Mouse (Mus musculus): Measurements from ENCODE around the gene Lrch2. TPM values are rescaled to one million over a fixed set of nuclear protein-coding genes. Genes with fewer than 3 reads are reported as not detected.
"Not testable (repeated sequence)": the region's sequence is repeated elsewhere in the genome, so short reads cannot be mapped to it uniquely, and the experiment has no call there.

Gene Lrch2
- 3.5 and 4.2 TPM in 2 replicates for polyA plus RNA-seq (2015; fragmentation: Nextera tagmentation; extraction: Ambion mirVana)

DNA sequence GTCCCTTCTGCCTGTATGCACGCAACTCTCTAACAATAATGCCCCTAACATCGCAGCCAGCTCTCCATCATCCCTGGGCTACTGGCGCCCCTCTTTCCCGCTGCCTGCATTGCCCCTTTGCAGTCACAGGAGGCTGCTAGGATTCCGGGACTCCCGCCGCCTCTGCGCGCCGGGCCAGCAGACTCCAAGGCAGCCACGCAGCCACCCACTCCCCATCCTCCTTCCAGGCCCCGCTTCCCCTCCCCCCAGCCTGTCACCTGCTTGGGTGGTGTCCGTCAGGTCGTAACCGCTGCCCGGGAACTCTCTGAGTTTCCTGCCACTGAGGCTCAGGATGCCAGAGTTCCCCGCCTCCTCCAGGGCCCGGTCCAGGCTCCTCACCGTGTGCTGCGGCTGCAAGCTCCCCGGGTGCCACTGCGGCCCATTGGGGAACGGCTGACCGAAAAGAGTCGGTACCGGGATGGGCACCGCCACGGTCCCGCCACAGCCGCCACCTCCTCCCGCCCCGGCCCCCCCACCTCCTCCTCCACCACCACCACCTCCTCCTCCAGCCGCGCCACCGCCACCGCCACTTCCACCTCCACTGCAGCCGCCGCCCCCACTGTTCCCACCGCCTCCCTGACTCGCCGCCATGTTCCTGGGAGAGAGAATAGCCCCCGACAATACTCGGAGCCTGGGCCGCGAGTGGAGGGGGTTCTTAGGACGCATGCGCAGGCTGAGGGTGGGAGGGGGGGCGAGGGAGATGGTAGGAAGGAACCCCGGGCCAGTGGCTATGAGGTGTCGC, at the start of gene Lrch2:
TSS of gene Lrch2 (minus strand) at position 661 of the 781 bp plus-strand sequence.
- Histone ChIP-seq H3K27me3 (no peaks in the 10 kb centered on the region), H3K36me3 (no peaks in the 10 kb centered on the region), H3K4me3 (replicated peaks) (peak within 1 kb of the TSS; percentile 55), H3K4me2 (replicated peaks) (peak within 1 kb of the TSS; percentile 44), H3K9ac (peak within 1 kb of the TSS; percentile 21; the same call in 1 of the 2 replicates), H3K9me3 (replicated peaks) (no peaks in the 10 kb centered on the region), H3K27ac (replicated peaks) (peak within 1 kb of the TSS; percentile 74), H3K4me1 (no peaks in the 10 kb centered on the region)
- peak; percentile 80 for ATAC-seq (ENCODE audit: insufficient number of reproducible peaks, low FRiP score, low TSS enrichment, low read depth)
- WGBS = 13% methylated on average over 41 of the region's 50 CpGs

DNA sequence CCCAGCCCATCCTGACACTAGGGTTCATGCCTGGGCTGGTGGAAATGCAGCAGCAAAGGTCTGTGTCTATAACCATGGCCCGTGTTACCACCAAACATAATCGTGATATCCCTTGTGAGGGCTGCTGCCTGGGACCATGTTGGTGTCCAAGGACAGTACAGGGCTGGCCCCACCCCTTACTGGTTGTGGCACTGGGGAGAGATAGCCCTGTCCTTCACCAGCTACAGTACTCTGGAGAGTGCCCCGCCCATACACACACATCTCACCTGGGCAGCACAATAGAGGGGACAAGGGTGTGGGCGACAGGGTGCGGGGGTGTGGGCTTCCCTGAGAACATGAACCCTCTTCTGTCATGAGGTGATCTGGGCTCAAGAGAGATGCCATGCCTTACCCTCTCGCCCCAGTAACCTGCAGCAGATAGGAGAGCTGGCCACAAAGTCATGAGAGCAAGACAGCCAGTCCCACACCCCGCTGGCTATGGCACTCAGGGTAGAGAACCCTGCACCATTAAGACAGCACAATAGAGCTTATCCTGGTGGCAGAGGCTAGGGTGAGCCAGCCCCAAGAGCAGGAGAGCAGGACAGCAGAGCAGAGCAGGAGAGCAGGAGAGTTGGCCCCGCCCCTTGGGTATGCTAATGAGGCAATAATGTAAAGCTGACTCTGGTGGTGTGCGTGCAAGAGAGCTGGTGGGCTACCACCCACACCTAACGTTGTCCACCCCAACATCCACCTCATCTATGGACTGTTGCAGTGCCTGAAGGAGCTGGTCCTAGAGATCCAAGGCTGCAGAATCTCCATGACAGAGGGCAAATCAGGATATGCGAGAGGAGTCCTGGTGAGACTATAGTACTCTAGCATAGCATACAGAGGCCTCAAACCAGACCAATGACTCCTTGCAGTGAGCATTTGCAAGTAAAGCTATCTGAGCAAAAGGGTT, 12.7 kb downstream of the Lrch2 start:
- no peak for ATAC-seq (ENCODE audit: insufficient number of reproducible peaks, low FRiP score, low TSS enrichment, low read depth)
- Histone ChIP-seq H3K9ac (no peak overlapping the region), H3K4me2 (replicated peaks) (no peak overlapping the region), H3K4me3 (replicated peaks) (no peak overlapping the region), H3K27me3 (no peaks in the 10 kb centered on the region), H3K36me3 (no peaks in the 10 kb centered on the region), H3K4me1 (no peaks in the 10 kb centered on the region), H3K9me3 (replicated peaks) (no peaks in the 10 kb centered on the region), H3K27ac (replicated peaks) (no peak overlapping the region)
- 68% methylated on average over 11 of the region's 11 CpGs for WGBS

GRCm38 (mm10) chrX:147538377-147538776, 15.5 kb downstream of the Lrch2 start:
- Histone ChIP-seq H3K27me3 (no peaks in the 10 kb centered on the region), H3K36me3 (no peaks in the 10 kb centered on the region), H3K9ac (no peak overlapping the region), H3K27ac (replicated peaks) (no peak overlapping the region), H3K4me1 (no peaks in the 10 kb centered on the region), H3K9me3 (replicated peaks) (no peaks in the 10 kb centered on the region), H3K4me2 (replicated peaks) (no peak overlapping the region), H3K4me3 (replicated peaks) (no peak overlapping the region)
- ATAC-seq (ENCODE audit: insufficient number of reproducible peaks, low FRiP score, low TSS enrichment, low read depth) = no peak

- H3K9ac ChIP-seq; H3K4me1 ChIP-seq; H3K27me3 ChIP-seq; H3K27ac ChIP-seq (replicated peaks); H3K36me3 ChIP-seq; H3K4me3 ChIP-seq (replicated peaks); ATAC-seq (ENCODE audit: insufficient number of reproducible peaks, low FRiP score, low TSS enrichment, low read depth); H3K4me2 ChIP-seq (replicated peaks); H3K9me3 ChIP-seq (replicated peaks): not testable (repeated sequence)
- 77% methylated on average over 3 of the region's 3 CpGs for WGBS
Measured at GRCm38 (mm10) chrX:147537117-147537516, 16.8 kb downstream of the Lrch2 start.

- no peak overlapping the region for H3K4me2 ChIP-seq (replicated peaks)
- H3K9me3 ChIP-seq (replicated peaks) = no peaks in the 10 kb centered on the region
- 56% methylated on average over 2 of the region's 2 CpGs for WGBS
- no peaks in the 10 kb centered on the region for H3K27me3 ChIP-seq
- no peak overlapping the region for H3K4me3 ChIP-seq (replicated peaks)
- H3K36me3 ChIP-seq = no peaks in the 10 kb centered on the region
- no peaks in the 10 kb centered on the region for H3K4me1 ChIP-seq
- no peak for ATAC-seq (ENCODE audit: insufficient number of reproducible peaks, low FRiP score, low TSS enrichment, low read depth)
- no peak overlapping the region for H3K27ac ChIP-seq (replicated peaks)
- no peak overlapping the region for H3K9ac ChIP-seq
Measured at GRCm38 (mm10) chrX:147535616-147536015, 18.3 kb downstream of the Lrch2 start.

DNA sequence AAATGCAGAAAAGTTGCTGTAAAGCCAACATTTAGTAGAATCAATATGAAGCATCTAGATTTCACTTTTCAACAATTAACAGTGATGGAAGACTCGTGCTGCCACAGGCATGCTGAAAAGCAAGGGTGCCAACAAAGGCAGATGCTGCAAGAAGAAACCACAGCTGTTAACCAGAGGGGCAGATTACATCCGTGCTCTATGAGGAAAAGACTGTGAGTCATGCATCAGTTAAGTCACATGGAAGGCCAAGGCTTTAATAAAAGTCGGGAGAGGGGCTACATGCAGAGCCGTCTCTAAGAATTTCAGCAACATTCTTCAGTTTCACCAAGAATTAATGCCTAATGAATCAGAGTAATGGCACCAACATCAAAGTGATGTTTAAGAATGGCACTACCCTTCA, 22.2 kb downstream of the Lrch2 start:
- no peaks in the 10 kb centered on the region for H3K36me3 ChIP-seq
- H3K4me1 ChIP-seq = no peaks in the 10 kb centered on the region
- H3K9ac ChIP-seq = no peak overlapping the region
- no peaks in the 10 kb centered on the region for H3K9me3 ChIP-seq (replicated peaks)
- ATAC-seq (ENCODE audit: insufficient number of reproducible peaks, low FRiP score, low TSS enrichment, low read depth) = no peak
- WGBS = 27% methylated on average over 4 of the region's 4 CpGs
- no peaks in the 10 kb centered on the region for H3K27me3 ChIP-seq
- H3K27ac ChIP-seq (replicated peaks) = no peak overlapping the region
- no peak overlapping the region for H3K4me3 ChIP-seq (replicated peaks)
- no peak overlapping the region for H3K4me2 ChIP-seq (replicated peaks)

DNA sequence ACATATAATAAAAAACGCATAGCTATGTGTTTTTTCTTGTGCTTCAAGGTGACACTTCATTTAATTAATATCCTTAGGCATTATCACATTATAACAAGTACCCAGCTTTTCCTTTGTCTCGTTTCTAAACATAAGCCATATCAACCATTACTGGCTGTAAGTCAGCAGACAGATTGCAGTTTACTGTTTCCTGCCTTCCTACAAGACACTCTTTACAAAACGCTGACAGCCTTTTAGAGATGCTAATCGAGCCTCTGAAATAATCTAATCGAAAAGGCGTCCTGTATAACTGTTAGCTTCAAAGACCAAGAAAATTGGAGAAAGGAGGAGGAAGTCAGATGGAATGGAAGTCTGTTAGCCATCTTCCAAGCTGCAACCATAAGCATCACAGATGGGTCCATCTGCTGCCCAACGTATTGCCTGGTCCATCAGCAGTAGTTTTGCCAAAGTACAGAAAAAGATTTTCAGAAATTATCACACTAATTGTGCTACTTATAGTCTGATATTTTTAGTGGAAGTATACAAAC, 26.2 kb downstream of the Lrch2 start:
- no peak for ATAC-seq (ENCODE audit: insufficient number of reproducible peaks, low FRiP score, low TSS enrichment, low read depth)
- Histone ChIP-seq H3K4me3 (replicated peaks) (no peak overlapping the region), H3K27me3 (no peaks in the 10 kb centered on the region), H3K9ac (no peak overlapping the region), H3K27ac (replicated peaks) (no peak overlapping the region), H3K9me3 (replicated peaks) (no peaks in the 10 kb centered on the region), H3K4me1 (no peaks in the 10 kb centered on the region), H3K36me3 (no peaks in the 10 kb centered on the region), H3K4me2 (replicated peaks) (no peak overlapping the region)
- WGBS = 66% methylated on average over 7 of the region's 7 CpGs

DNA sequence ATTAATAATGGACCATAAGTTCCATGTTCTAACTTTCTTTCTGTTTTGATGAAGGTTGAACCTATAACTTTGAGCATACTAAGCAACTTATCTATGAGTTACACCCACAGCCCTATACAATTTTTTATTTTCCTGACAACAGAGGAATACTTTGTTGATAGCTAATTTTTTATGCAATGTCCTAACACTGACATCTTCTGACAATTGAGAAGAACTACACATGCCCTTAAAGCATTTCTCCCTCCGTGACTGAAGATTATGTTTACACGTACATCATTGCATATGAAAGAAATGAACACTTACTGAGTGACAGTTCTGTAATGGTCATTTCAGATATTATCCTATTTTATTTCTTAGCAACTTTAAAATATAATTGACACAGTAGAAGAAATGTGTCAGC, 64.3 kb downstream of the Lrch2 start:
- H3K4me3 ChIP-seq (replicated peaks) = no peak overlapping the region
- no peak for ATAC-seq (ENCODE audit: insufficient number of reproducible peaks, low FRiP score, low TSS enrichment, low read depth)
- WGBS = 52% methylated on average over 2 of the region's 2 CpGs
- H3K36me3 ChIP-seq = no peaks in the 10 kb centered on the region
- no peaks in the 10 kb centered on the region for H3K9me3 ChIP-seq (replicated peaks)
- H3K9ac ChIP-seq = no peak overlapping the region
- no peak overlapping the region for H3K27ac ChIP-seq (replicated peaks)
- H3K27me3 ChIP-seq = no peaks in the 10 kb centered on the region
- no peak overlapping the region for H3K4me2 ChIP-seq (replicated peaks)
- no peaks in the 10 kb centered on the region for H3K4me1 ChIP-seq

DNA sequence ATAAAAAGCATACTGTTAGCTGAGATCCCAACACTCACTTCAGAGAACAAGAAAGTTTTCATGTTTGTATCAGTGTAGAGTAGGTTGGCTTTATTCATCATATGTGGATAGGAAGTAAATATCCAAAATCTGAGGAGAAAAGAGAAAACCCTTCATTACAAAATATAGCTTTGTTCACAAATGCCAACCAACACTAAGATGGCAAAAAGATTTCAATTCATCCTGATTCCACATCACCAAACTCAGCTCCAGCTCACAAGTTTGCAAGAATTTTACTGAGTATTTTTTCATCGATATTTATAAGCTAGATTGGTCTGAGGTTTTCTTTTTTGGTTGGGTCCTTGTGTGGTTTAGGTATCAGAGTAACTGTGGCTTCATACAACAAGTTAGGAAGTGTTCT, 100.3 kb downstream of the Lrch2 start, which contains the start of gene Vmn1r239-ps:
TSS of gene Vmn1r239-ps (minus strand) at position 101 of the 400 bp plus-strand sequence.
- H3K4me2 ChIP-seq (replicated peaks); H3K27ac ChIP-seq (replicated peaks); H3K9me3 ChIP-seq (replicated peaks); H3K36me3 ChIP-seq; H3K9ac ChIP-seq; ATAC-seq (ENCODE audit: insufficient number of reproducible peaks, low FRiP score, low TSS enrichment, low read depth); H3K4me1 ChIP-seq; H3K4me3 ChIP-seq (replicated peaks); H3K27me3 ChIP-seq: not testable (repeated sequence)
- WGBS = 78% methylated on average over 1 of the region's 1 CpGs

DNA sequence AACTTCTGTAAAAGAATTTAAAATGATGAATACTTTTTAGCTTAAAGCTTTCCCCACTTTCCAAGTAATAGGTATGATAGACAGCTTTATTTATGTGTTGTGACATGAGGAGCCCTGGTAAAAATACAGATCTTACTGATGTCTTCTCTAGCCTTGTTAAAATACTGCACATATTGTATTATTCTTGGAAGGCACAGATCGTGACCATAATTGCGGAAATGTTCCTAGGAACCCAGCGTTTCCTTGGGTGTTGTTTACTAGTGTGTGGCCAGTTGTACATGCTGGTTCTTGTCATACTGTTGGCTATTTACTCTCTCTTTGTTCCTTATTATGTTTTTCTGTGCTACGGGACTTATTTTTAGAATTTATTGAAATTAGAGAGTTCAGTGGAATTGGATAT, 110.5 kb downstream of the Lrch2 start:
- ATAC-seq (ENCODE audit: insufficient number of reproducible peaks, low FRiP score, low TSS enrichment, low read depth) = no peak
- Histone ChIP-seq H3K36me3 (no peaks in the 10 kb centered on the region), H3K4me3 (replicated peaks) (no peak overlapping the region), H3K27ac (replicated peaks) (no peak overlapping the region), H3K4me1 (no peaks in the 10 kb centered on the region), H3K4me2 (replicated peaks) (no peak overlapping the region), H3K9me3 (replicated peaks) (no peaks in the 10 kb centered on the region), H3K9ac (no peak overlapping the region), H3K27me3 (no peaks in the 10 kb centered on the region)
- WGBS = 71% methylated on average over 4 of the region's 4 CpGs

DNA sequence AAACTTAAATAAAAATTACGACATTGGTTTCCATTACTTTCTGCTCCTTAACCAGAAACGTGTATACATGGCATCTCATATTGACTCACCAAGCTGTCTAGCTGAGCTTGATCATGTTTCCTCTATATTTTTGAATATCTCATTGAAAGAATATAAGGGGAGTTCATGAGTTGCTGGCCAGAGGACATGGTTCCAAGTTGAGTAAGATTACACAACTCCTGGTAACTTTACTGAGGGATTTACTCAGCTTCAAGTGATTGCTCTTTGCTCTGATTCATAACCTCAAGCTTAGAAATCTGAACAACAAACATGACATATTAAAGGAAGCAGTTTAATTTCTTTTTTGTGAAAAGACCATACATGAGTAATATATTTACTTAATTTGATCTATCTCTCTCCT, 118.5 kb downstream of the Lrch2 start:
- no peak for ATAC-seq (ENCODE audit: insufficient number of reproducible peaks, low FRiP score, low TSS enrichment, low read depth)
- H3K4me3 ChIP-seq (replicated peaks) = no peak overlapping the region
- H3K36me3 ChIP-seq = no peaks in the 10 kb centered on the region
- no peak overlapping the region for H3K4me2 ChIP-seq (replicated peaks)
- H3K9ac ChIP-seq = no peak overlapping the region
- no peaks in the 10 kb centered on the region for H3K9me3 ChIP-seq (replicated peaks)
- no peaks in the 10 kb centered on the region for H3K27me3 ChIP-seq
- WGBS = 83% methylated on average over 2 of the region's 2 CpGs
- H3K27ac ChIP-seq (replicated peaks) = no peak overlapping the region
- no peaks in the 10 kb centered on the region for H3K4me1 ChIP-seq

All from embryonic facial prominence, embryonic 15.5 days (tissue).